Mouse (Mus musculus): ENCODE measurements at regions not wholly inside any gene's neighbourhood (a gene's known extent, or its start where the extent isn't known, plus 50 kb on each side); places are given as distances from the start of the nearest gene placed in this dataset.

- H3K36me3 ChIP-seq (ENCODE audit: control insufficient read depth, insufficient read depth) = no peaks in the 10 kb centered on the region
- no peak overlapping the region for H3K4me3 ChIP-seq (ENCODE audit: insufficient read depth, poor library complexity, severe bottlenecking)
- H3K79me3 ChIP-seq (ENCODE audit: low read depth) = no peaks in the 10 kb centered on the region
- peaks cover 10% of the 10 kb centered on the region for H3K27me3 ChIP-seq (ENCODE audit: control insufficient read depth, insufficient read depth, insufficient read length)
- no peak overlapping the region for H3ac ChIP-seq (ENCODE audit: control insufficient read depth, insufficient read length, low read depth)
- no peak for TF ChIP-seq MYOG (IDR thresholded peaks at IDR 0.05; ENCODE audit: control insufficient read depth, extremely low read depth, insufficient read length)
- no peak for TF ChIP-seq CEBPB (IDR thresholded peaks at IDR 0.05; ENCODE audit: low read depth)
- no peaks in the 10 kb centered on the region for H3K79me2 ChIP-seq (ENCODE audit: control insufficient read depth, insufficient read depth)
Observed at GRCm38 (mm10) chr7:65772845-65773244, 81.9 kb downstream of the Tm2d3 start.

- Histone ChIP-seq H3K79me3 (ENCODE audit: low read depth) (no peaks in the 10 kb centered on the region), H3ac (ENCODE audit: control insufficient read depth, insufficient read length, low read depth) (no peak overlapping the region)
- no peak for TF ChIP-seq CEBPB (IDR thresholded peaks at IDR 0.05; ENCODE audit: low read depth)
- TF ChIP-seq MYOD1 (IDR thresholded peaks at IDR 0.05; ENCODE audit: control insufficient read depth, insufficient read length, low read depth) = no peak
- TF ChIP-seq MYOG (IDR thresholded peaks at IDR 0.05; ENCODE audit: control insufficient read depth, extremely low read depth, insufficient read length) = no peak
- TF ChIP-seq CTCF (IDR thresholded peaks at IDR 0.05; ENCODE audit: control insufficient read depth, insufficient read depth, insufficient read length) = no peak
- TF ChIP-seq FOSL1 (IDR thresholded peaks at IDR 0.05; ENCODE audit: insufficient read depth, low read length, poor library complexity, severe bottlenecking) = no peak
- TF ChIP-seq MAX (IDR thresholded peaks at IDR 0.05) = no peak
- no peak for TF ChIP-seq USF1 (IDR thresholded peaks at IDR 0.05; ENCODE audit: low read depth)
Observed at GRCm38 (mm10) chr7:65773948-65774347, 83.0 kb downstream of the Tm2d3 start.

GRCm38 (mm10) chr7:65774388-65775015 lies 83.5 kb downstream of the Tm2d3 start:
- H3K36me3 ChIP-seq (ENCODE audit: control insufficient read depth, insufficient read depth) = no peaks in the 10 kb centered on the region
- TF ChIP-seq USF1 (IDR thresholded peaks at IDR 0.05; ENCODE audit: low read depth) (peak; percentile 35), MYOD1 (IDR thresholded peaks at IDR 0.05; ENCODE audit: control insufficient read depth, insufficient read length, low read depth) (peak; percentile 65), CEBPB (IDR thresholded peaks at IDR 0.05; ENCODE audit: low read depth) (no peak)
- peaks cover 9% of the 10 kb centered on the region for H3K27me3 ChIP-seq (ENCODE audit: control insufficient read depth, insufficient read depth, insufficient read length)
- H3K79me2 ChIP-seq (ENCODE audit: control insufficient read depth, insufficient read depth) = no peaks in the 10 kb centered on the region
- no peak overlapping the region for H3ac ChIP-seq (ENCODE audit: control insufficient read depth, insufficient read length, low read depth)
- no peaks in the 10 kb centered on the region for H3K79me3 ChIP-seq (ENCODE audit: low read depth)
- H3K4me3 ChIP-seq (ENCODE audit: insufficient read depth, poor library complexity, severe bottlenecking) = no peak overlapping the region

More at GRCm38 (mm10) chr7:65773948-65774347, 83.0 kb downstream of the Tm2d3 start:
- peaks cover 5% of the 10 kb centered on the region for H3K27me3 ChIP-seq (ENCODE audit: control insufficient read depth, insufficient read depth, insufficient read length)
- H3K79me2 ChIP-seq (ENCODE audit: control insufficient read depth, insufficient read depth) = no peaks in the 10 kb centered on the region
- H3K36me3 ChIP-seq (ENCODE audit: control insufficient read depth, insufficient read depth) = no peaks in the 10 kb centered on the region
- no peak overlapping the region for H3K4me3 ChIP-seq (ENCODE audit: insufficient read depth, poor library complexity, severe bottlenecking)

GRCm38 (mm10) chr7:65775016-65775415 lies 84.0 kb downstream of the Tm2d3 start:
- TF ChIP-seq CTCF (IDR thresholded peaks at IDR 0.05; ENCODE audit: control insufficient read depth, insufficient read depth, insufficient read length) = no peak
- TF ChIP-seq MAX (IDR thresholded peaks at IDR 0.05) = no peak
- no peak for TF ChIP-seq FOSL1 (IDR thresholded peaks at IDR 0.05; ENCODE audit: insufficient read depth, low read length, poor library complexity, severe bottlenecking)
- no peak for TF ChIP-seq CEBPB (IDR thresholded peaks at IDR 0.05; ENCODE audit: low read depth)
- no peak for TF ChIP-seq MYOD1 (IDR thresholded peaks at IDR 0.05; ENCODE audit: control insufficient read depth, insufficient read length, low read depth)
- H3K4me3 ChIP-seq (ENCODE audit: insufficient read depth, poor library complexity, severe bottlenecking) = no peak overlapping the region

GRCm38 (mm10) chr7:65779716-65780372 lies 81.7 kb upstream of the Pcsk6 start:
- H3K79me3 ChIP-seq (ENCODE audit: low read depth) = no peaks in the 10 kb centered on the region
- H3K27me3 ChIP-seq (ENCODE audit: control insufficient read depth, insufficient read depth, insufficient read length) = peaks cover 23% of the 10 kb centered on the region
- no peak overlapping the region for H3ac ChIP-seq (ENCODE audit: control insufficient read depth, insufficient read length, low read depth)
- H3K4me3 ChIP-seq (ENCODE audit: insufficient read depth, poor library complexity, severe bottlenecking) = no peak overlapping the region
- H3K36me3 ChIP-seq (ENCODE audit: control insufficient read depth, insufficient read depth) = no peaks in the 10 kb centered on the region
- H3K79me2 ChIP-seq (ENCODE audit: control insufficient read depth, insufficient read depth) = no peaks in the 10 kb centered on the region
- TF ChIP-seq MYOG (IDR thresholded peaks at IDR 0.05; ENCODE audit: control insufficient read depth, extremely low read depth, insufficient read length) (no peak), MYOD1 (IDR thresholded peaks at IDR 0.05; ENCODE audit: control insufficient read depth, insufficient read length, low read depth) (no peak), USF1 (IDR thresholded peaks at IDR 0.05; ENCODE audit: low read depth) (no peak), MAX (IDR thresholded peaks at IDR 0.05) (no peak), CEBPB (IDR thresholded peaks at IDR 0.05; ENCODE audit: low read depth) (no peak), CTCF (IDR thresholded peaks at IDR 0.05; ENCODE audit: control insufficient read depth, insufficient read depth, insufficient read length) (no peak), FOSL1 (IDR thresholded peaks at IDR 0.05; ENCODE audit: insufficient read depth, low read length, poor library complexity, severe bottlenecking) (no peak)

More at GRCm38 (mm10) chr7:65775016-65775415, 84.0 kb downstream of the Tm2d3 start:
- H3K79me3 ChIP-seq (ENCODE audit: low read depth) = no peaks in the 10 kb centered on the region
- H3ac ChIP-seq (ENCODE audit: control insufficient read depth, insufficient read length, low read depth) = no peak overlapping the region
- H3K27me3 ChIP-seq (ENCODE audit: control insufficient read depth, insufficient read depth, insufficient read length) = peaks cover 14% of the 10 kb centered on the region
- no peaks in the 10 kb centered on the region for H3K79me2 ChIP-seq (ENCODE audit: control insufficient read depth, insufficient read depth)
- H3K36me3 ChIP-seq (ENCODE audit: control insufficient read depth, insufficient read depth) = no peaks in the 10 kb centered on the region

Data from C2C12 (cell line).